Mouse (Mus musculus) frontal cortex, adult 2 months (tissue): ENCODE results near the gene Gm21913. TPM values are rescaled to one million over a fixed set of nuclear protein-coding genes. Genes with fewer than 3 reads are reported as not detected.
"Not testable (repeated sequence)": the region's sequence is repeated elsewhere in the genome, so short reads cannot be mapped to it uniquely, and the experiment has no call there.

Experiments used
- DNase-seq, 2 experiments: peaks; one replicate each; pipeline ENCODE4 v3.0.0; 2022; ENCODE audit warnings: low spot score in 1 of 2; ENCODE audit errors: extremely low spot score in 1 of 2
- polyA plus RNA-seq: library from polyadenylated mRNA; depleted of rRNA; stranded (reverse); fragments of >200 nt; gene quantifications from 2 replicates; pipeline ENCODE4 v1.2.3, GENCODE M21; 2012; rRNA removed

Gm21913 gene
- not detected in 2 replicates for polyA plus RNA-seq

DNA sequence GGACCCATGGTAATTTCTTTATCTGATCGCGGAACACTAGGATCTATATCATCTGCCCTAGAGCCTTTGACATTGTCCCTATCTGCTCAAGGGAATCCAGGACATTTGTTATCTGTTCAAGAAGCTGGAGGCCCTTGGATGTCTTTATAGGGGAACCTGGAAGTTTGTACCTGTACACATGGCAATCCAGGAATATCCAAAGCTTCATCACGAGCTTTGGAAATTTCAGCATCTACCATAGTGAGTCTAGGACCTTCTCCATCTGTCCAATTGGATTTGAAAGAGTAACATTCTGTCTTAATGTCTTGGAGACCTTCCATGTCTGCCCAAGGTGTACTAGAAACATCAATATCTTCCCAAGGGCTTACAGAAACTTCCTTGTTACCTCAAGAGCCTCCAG lies at the start of gene Gm21913:
Gm21913 (plus strand) TSS at position 301 of the 400 bp plus-strand sequence.
- DNase-seq: not testable (repeated sequence)

Other genes with a start within 250 kb of the Gm21913 start
- gene Gm29110, start 153.4 kb upstream of the Gm21913 start, polyA plus RNA-seq: not detected in 2 replicates